Mouse (Mus musculus) layer of hippocampus, postnatal 25 days (tissue): Measurements from ENCODE around the gene Cgas. TPM values are rescaled to one million over a fixed set of nuclear protein-coding genes. Genes with fewer than 3 reads are reported as not detected.
A peak's percentile ranks its signal among the peaks of the same experiment; 100 is the strongest.
"Not testable (repeated sequence)": the region's sequence is repeated elsewhere in the genome, so short reads cannot be mapped to it uniquely, and the experiment has no call there.

ENCODE experiments used
- DNase-seq, 2 experiments: peaks; one replicate each; pipeline ENCODE4 v3.0.0; 2022; ENCODE audit warnings: mixed read lengths in 2 of 2, low spot score in 1 of 2; ENCODE audit errors: extremely low spot score in 1 of 2
- total RNA-seq, 2 experiments: library from RNA; stranded (reverse); gene quantifications; 2 replicates each; pipeline ENCODE4 v1.2.3; 2021

Cgas gene
- 1 to 10 TPM in 1 of 2 experiments, under 1 TPM in 1; 0.74 to 1.2 TPM for total RNA-seq

DNA sequence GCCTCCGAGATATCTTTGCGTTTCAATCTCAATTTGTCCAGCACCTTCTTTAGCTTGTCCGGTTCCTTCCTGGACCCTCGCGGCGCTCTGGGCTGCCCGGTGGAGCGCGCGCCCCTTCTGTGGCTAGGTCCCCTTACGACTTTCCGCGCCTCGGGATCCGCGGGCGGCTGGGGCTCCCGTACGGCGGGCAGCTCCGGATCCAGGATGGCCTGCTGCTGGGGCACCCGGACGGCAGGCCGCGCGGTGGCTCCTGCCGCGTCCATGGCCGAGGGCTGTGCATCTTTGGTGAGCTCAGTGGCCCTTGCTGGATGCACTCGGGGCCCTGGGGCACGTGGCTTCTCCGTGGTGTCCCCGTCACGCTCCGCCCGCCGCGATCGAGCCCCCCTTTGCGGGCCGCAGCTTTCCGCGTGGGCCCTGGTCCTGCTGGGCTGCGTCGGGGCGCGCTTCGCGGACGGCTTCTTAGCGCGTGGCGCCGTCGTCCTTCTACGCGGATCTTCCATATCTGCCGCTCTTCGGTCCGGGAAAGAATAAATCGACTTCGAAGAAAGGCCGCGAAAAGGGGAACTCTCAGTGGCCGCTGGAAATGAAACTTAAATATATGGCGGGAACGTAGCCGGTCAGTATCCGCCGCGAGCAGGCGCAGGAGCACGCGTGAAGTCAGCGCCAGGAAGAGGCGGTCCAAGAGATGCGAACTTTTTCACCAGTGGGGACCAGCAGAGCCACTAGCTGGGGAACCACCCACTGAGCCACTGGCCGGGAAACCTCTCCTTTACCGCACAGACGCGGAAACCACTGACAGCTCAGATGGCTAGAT, at the start of gene Cgas:
TSS of gene Cgas (minus strand) at position 659 of the 814 bp plus-strand sequence.
- DNase-seq: no peak

DNA sequence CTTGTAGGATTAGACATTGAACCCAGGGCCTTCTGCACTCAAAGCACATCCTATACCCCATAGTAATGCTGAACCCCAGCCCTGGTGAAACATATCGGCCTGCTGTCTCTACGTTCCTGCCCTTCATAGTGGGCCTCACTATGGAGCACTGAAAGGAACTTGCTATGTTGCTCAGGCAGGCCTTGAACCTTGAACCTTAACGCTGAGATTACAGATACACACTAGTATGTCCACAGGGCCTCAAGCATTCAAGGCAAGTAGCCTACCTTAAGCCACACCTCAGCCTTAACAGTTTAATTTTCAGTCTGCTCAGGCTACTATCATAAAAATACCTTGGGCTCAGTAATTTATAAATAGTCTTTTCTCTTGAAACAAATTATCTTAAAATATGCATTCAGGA, 49.2 kb upstream of the Cgas start:
- no peak for DNase-seq

DNA sequence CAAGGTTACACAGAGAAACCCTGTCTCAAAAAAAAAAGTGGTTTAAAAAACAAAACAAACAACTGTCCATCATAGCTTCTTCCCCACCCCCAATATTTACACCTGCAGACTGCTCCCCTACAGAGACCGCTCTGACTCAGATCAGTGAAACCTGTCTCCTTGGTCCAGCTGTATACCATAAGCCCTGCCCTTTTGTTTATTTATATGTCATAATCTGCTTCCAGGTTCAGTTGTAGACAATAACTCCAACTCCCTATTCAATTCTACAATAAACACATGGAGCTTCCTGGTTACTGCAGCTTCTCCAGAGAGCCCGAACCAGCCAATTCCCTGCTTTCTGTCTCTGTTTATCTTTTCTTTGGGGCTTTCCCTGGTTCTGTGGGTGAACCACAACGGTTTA, 48.1 kb upstream of the Cgas start:
- no peak for DNase-seq

DNA sequence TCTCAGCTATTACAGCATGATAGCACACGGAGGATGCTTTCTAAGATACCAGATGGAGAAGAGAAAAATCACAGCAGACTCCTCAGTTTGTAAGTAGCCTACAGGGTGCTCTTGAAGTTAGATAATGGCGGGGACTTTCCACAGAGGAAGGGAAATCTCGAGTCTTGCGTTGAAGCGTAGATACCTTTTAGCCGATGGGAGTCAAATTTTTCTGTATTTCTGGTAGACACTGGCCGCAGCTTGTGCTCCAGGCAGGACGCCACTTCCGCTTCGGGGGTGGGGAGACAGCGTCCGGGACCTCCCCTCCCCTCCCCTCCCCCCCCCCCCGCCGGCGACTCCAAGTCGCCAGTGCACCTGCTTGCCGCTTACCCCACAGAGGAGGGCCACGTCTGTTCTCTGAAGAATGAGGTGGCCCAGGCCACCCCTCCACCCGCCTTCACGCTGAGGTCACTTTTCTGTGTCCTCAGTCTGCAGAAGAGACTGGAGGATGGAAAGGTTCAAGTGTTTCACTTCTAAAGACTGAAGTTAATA, 45.9 kb upstream of the Cgas start, which contains the start of gene Eef1a1:
TSS of gene Eef1a1 (minus strand) at position 262 of the 531 bp plus-strand sequence.
- DNase-seq: peak; percentile 18 to 31

DNA sequence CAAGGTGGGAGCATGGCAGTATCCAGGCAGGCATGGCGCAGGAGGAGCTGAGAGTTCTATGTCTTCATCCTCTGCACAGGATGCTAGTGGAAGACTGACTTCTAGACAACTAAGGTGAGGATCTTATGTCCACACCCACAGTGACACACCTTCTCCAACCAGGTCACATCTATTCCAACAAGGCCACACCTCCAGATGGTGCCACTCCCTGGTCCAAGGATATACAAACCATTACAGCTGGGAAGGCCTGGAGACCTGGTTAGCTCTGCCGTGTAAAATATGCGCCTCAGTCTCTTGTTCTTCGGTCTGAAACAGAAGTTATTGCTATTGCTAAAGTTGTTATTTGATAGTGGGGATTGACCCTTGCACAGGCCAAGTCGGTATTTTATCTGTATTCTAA, 45.0 kb upstream of the Cgas start:
- DNase-seq: not testable (repeated sequence)

DNA sequence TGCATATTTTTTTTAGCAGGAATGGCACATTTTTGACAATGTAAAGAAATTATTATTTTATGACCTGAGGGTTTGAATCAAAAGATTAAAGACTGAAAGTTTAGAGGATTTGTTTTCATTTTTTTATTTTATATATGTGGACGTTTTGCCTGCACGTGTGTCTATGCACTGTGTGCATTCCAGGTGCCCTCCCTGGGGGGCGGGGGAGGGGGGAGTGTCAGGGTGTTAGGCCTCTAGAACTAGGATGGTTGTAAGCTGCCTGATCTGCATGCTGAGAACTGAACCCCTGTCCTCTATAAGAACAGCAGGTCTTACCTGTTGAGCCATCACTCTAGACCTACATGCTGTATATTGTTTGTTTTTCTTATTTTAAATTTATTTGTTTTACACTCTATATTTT, 41.6 kb upstream of the Cgas start:
- no peak for DNase-seq

DNA sequence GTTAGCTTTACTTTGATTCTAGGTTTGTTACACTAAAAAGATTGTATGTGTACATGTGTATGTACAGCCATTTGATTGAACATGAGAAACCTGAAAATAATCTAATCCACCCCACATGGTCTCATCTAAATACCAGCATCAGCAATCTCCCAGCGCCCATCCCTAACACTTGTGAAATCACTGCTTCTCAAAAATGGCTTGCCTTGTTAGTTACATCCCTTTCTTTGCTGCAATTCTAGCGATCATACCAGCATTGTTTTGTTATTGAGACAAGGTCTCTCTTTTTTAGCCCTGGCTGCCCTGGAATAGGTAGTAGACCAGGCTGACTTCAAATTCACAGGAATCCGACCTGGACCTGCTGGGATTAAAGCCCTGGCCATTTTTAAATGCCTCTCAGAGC, 39.3 kb upstream of the Cgas start:
- DNase-seq: no peak

DNA sequence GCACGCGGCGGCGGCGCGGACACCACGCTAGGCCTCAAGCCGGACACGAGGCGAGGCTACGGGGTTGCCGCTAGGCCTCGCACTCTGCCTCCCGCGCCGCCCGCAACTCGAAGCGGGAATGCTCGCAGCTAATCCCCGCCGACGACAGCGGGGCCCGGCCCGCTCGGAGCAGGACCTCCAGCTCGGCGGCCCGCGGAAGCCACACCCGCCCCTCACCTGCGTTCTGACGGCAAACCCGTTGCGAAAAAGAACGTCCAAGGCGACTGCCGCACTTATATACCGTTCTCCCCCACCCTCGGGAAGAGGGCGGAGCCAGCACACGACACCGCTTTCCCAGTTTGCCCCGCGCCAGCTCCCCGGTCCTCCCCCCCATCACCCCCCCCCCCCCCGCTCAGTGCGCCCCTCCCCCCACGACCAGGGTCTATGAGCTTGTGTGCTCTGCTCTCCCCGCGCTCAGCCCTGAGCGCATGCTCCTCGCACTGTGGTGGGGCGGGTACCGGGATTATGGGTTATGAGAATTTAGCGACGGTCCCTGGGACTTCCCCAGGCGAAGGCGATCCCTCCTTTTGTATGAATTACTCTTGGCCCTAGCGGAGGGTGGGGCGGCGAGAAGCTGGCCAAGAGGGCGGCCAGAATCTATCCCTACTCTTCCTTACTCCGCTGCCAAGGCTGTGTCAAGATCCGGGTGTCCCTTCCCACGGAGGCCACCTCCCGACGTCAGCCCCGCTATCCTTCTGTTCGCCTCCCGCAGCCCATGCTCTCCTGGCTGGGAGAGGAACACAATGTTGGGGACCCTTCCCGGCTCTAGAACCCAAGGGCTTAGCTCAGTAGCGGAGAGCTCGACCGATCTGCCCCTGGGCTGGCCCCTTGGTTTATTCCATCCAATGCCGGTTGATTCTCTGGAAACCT, 38.6 kb upstream of the Cgas start:
- DNase-seq: peak; percentile 90 to 91

DNA sequence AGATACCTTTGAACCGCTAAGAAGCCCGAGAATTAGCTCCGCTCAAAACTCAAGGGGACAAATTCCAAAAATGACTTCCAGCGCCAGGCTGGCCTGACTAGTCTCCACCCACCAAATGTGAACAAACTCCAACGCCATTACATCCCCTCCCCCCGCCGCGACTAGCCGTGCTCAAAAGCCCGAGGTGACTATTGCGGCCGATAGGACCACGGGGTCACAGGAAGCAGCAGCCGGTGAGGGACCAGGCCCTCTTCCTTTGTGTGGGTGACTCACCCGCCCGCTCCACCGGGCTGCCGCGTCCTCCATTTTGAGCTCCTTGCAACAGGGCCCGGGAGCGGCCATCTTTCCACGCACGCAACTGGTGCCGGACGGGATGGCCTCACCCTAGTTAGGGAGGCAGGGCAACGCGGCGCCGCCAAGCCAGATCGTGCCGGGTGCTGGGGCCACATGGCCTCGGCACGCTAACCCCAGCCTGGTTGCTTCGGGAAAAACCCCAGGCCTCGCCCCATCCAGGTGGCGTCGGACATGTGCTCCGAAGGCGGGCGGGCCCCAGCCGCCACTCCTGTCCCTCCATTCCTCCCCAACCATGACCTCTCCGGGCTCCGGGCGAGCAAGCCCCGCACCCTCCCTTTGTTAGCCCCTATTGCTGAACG, 37.8 kb upstream of the Cgas start:
- peak; percentile 58 to 66 for DNase-seq

DNA sequence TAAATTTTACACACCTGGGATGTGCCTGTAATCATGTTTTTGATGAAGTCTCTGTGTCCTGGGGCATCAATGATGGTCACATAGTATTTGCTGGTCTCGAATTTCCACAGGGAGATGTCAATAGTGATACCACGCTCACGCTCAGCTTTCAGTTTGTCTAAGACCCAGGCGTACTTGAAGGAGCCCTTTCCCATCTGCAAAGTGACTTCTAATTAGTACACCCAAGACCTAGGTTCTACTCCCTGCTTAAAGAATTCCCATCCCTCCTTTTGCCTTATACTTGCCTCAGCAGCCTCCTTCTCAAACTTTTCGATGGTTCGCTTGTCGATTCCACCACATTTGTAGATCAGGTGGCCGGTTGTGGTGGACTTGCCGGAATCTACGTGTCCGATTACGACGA, 37.2 kb upstream of the Cgas start:
- not testable (repeated sequence) for DNase-seq

DNA sequence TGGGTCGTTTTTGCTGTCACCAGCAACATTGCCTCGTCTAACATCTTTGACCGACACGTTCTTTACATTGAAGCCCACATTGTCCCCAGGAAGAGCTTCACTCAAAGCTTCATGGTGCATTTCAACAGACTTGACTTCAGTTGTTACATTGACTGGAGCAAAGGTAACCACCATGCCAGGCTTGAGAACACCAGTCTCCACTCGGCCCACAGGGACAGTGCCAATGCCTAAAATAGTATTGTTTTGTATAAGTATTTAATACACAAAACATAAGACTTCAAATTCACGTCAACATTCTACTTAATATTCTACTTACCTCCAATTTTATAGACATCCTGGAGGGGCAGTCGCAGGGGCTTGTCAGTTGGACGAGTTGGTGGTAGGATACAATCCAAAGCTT, 36.3 kb upstream of the Cgas start:
- DNase-seq: not testable (repeated sequence)

DNA sequence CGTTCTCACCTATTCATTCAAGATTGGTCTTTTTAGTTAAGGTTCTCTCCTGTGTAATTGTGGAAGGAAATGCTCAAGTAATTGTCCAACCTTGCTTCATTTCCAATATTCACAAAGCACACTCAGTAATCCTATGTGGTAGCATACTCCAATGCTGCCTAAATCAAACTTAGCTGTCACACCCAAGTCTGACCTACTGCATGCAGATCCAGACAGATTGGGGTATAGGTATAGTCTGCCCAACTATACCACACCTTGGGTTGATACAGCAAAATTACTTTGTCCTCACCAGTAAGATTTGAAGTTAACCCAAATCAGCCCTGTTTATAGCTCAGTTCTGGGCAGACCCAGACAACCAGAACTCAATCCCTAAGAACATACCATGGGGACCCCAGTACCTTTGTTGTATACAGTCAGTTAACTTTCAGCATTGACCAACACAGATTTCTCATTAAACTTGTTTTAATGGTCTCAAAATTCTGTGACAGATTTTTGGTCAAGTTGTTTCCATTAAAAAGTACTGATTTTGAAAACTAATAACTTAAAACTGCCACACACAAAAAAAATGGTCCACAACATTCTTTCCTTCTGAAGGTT, 35.1 kb upstream of the Cgas start:
- DNase-seq: not testable (repeated sequence)

DNA sequence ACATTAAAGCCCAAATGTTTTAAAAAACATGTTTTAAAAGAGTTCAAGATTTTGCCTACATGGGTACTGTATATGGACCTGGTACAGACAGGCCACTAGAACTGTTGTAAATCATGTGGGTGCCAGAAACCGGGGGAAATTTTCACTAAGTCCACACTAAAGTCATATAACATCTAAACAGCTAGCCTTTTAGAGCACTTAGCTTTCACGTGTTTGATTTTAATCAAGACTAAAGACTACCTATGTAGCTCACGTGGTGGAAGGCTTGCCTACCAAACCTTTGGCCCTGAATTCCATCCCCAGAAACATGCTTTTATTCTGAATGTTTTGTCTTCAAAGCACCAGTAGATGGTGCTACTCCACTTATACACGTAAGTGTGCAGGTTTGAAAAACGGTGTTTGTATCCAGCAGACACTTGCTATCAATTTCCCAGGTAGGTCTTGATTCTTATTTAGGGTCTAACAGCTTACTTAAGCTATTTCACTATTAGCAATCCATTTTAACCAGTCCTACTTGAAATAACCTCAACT, 34.0 kb upstream of the Cgas start:
- no peak for DNase-seq

DNA sequence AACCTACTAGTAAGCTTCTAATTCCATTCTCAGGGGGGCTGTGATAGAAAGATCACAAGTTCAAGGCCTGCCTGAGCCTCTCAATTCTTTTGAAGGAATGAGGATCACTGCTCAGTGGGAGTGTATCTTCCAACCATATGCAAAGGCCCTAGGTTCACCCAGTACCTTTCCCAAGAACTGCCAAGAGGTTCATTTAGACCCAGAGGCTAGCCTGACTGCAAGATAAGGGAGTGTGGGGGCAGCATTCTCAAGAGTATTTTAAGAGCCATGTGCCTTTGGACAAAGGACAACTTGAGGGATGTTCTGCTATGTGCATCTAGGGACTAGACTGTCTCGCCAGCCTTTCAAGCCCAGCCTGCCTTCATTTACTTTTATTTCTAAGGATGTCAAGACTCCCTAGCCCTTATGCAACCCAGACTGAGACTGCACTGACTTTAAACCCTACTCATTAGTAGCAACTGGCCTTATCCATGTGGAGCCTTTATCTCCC, 33.5 kb upstream of the Cgas start:
- DNase-seq: no peak

DNA sequence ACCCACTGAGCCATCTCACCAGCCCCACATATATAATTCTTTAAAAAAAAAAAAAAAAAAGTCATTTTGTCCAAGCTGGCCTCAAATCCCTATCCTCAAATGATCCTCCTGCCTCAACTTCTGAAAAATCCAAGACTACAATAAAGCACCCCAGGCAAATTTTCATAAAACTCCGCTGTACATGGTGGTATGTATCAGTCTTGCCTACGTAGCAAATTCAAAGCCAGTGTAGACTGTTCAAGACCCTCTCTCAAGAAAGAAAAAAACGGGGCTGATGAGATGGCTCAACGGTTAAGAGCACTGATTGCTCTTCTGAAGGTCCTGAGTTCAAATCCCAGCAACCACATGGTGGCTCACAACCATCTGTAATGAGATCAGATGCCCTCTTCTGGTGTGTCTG, 32.8 kb upstream of the Cgas start:
- no peak for DNase-seq

DNA sequence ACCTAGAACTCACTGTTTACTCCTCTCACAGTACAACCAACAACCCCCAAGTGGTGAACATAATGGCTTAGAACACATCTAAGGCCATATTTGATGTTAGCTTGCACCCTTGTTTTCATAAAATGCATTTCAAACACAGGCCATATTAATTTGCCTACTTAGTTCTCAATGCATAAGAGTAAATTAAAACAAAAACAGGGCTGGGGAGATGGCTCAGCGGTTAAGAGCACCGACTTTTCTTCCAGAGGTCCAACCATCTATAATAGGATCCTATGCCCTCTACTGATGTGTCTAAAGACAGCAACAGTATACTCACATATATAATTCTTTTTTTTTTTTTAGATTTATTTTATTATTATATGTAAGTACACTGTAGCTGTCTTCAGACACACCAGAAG, 32.3 kb upstream of the Cgas start:
- DNase-seq: no peak

DNA sequence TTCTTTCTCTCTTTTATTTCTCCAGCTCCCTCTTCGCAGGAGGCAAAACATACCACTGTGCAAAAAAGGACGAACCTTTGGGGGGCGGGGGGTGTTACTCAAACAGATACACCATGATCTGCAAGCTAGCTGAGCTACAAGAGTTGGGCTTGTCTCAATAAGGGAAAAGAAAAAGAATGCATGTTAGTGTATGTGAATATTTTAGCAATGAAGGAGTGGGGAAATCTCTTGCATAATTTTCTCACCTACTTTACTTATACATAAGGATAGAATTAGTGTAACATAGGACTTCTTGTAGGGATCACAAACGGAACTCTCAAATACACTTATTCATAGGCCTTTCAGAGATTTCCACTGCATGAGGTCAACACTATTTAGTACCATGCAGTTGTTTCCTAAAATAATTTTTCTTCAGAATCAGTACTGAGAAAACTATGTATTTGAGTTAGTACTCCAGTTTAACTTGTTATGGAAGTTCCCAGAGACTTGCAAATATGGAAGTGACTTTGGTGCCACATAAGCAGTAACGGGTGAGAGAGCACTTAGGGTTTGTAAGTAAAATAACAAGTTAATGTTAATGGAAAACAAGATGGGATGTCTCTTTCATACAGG, 31.8 kb upstream of the Cgas start:
- DNase-seq: no peak

DNA sequence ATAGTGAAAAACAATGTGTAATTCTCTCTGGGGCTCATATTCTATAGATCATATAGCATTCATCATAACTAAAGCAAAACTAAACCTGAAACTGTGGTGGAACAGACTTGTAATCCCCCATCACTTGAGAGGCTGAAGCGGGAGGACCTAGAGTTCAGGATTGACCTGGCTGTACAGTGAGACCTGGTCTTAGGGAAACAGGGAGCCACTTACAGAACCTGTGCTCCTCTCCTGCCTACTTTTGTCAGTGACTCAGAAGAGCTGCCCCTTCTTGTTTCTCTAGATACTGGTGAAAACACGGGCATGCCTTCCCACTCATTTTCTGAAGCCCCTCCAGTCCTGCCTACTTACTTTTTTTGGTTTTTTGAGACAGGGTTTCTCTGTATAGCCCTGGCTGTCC, 31.2 kb upstream of the Cgas start:
- DNase-seq: no peak

DNA sequence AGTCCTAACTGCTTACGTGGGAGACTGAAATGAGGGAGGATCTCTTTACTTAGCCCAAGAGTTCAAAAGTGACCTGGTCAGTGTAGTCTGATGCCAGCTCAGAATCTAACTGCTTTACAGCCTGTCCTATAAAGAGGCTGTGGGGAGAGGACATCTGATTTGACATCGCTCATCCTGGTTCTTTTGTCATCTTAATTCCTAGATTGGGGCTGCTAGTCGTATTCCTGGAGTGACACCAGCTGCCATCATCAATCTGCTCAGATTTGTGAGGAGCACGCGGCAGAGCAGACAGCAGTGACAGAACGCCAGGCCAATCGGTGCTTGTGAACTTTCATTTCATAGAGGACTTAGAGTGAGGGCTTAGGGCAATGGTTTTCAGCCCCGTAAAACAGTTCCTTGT, 30.6 kb upstream of the Cgas start:
- DNase-seq: no peak
